Mouse (Mus musculus): ENCODE measurements around the gene Dmc1. TPM values are rescaled to one million over a fixed set of nuclear protein-coding genes. Genes with fewer than 3 reads are reported as not detected.

Gene Dmc1
- polyA plus RNA-seq, 1 experiment = not detected

DNA sequence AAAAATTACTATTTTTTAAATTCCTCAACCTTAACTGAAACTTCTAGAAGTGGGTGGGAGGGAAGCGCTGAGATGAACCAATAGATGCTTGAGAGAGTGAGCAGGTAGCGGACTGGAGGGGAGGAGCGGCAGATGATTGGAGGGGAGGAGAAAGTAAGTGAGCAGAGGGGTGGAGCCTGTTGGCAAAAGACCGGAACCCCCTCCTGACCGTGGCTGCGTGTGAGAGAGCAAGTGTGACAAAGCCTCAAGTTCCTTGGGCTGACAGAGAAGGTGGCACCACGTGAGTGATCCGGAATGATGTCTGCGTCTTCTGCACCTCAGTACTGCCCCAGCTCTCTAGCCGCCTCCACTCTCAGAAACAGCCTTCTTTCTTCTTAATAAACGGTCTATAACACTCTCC lies 12.2 kb upstream of the Dmc1 start:
- Histone ChIP-seq H3K27ac (ENCODE audit: insufficient read depth, low read depth, low read length) (no peak overlapping the region), H3K4me1 (ENCODE audit: control insufficient read depth, insufficient read depth, low read length) (no peaks in the 10 kb centered on the region), H3K4me3 (ENCODE audit: insufficient read depth, low read depth, low read length) (no peak overlapping the region)
- WGBS = 83% methylated on average over 11 of the region's 11 CpGs
- no peak for TF ChIP-seq POLR2A (IDR thresholded peaks at IDR 0.05; ENCODE audit: insufficient read depth, low read depth, low read length)
- no peak for TF ChIP-seq CTCF (IDR thresholded peaks at IDR 0.05; ENCODE audit: insufficient read depth, low read depth, low read length)

DNA sequence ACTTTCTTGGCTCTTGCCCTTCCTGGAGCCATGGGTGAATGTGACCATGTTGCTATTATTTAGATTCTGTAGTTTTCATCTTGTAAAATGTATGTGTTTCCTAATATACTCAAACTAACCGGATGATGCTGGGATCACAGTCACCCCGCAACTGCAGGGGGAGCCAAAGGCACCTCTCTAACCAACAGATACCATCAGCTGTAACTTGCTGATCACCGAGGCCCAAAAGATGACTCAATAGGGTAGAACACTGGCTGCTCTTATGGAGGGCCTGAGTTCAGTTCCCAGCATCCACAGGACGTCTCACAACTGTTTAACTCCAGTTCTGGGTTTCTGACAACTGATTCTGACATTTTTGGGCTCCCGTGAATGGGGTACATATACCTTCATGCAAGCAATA lies 11.8 kb upstream of the Dmc1 start:
- H3K27ac ChIP-seq (ENCODE audit: insufficient read depth, low read depth, low read length) = no peak overlapping the region
- TF ChIP-seq POLR2A (IDR thresholded peaks at IDR 0.05; ENCODE audit: insufficient read depth, low read depth, low read length) (no peak), CTCF (IDR thresholded peaks at IDR 0.05; ENCODE audit: insufficient read depth, low read depth, low read length) (no peak)
- no peak overlapping the region for H3K4me3 ChIP-seq (ENCODE audit: insufficient read depth, low read depth, low read length)
- WGBS = 78% methylated on average over 5 of the region's 5 CpGs
- no peaks in the 10 kb centered on the region for H3K4me1 ChIP-seq (ENCODE audit: control insufficient read depth, insufficient read depth, low read length)

DNA sequence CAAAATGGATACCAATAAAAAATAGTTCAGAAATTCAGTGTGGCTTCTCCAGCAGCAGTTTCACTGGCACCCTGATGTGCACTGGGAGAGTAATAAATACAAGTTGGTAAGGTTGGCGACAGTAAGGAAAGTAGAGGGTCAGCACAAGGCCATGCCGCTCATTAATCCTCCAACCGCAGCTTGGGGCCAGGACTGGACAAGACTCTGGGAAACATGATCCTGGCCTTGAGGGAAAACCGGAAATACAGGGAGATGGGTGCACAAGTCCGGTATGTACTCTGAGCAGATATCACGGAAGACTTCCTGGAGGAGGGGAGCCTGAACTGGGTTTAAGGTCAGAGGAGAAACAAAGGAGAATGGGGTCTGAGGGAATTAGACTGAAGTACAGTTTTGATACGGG lies 10.6 kb upstream of the Dmc1 start:
- no peak overlapping the region for H3K4me3 ChIP-seq (ENCODE audit: insufficient read depth, low read depth, low read length)
- 87% methylated on average over 7 of the region's 7 CpGs for WGBS
- no peak for TF ChIP-seq CTCF (IDR thresholded peaks at IDR 0.05; ENCODE audit: insufficient read depth, low read depth, low read length)
- TF ChIP-seq POLR2A (IDR thresholded peaks at IDR 0.05; ENCODE audit: insufficient read depth, low read depth, low read length) = no peak
- H3K4me1 ChIP-seq (ENCODE audit: control insufficient read depth, insufficient read depth, low read length) = no peaks in the 10 kb centered on the region
- no peak overlapping the region for H3K27ac ChIP-seq (ENCODE audit: insufficient read depth, low read depth, low read length)

DNA sequence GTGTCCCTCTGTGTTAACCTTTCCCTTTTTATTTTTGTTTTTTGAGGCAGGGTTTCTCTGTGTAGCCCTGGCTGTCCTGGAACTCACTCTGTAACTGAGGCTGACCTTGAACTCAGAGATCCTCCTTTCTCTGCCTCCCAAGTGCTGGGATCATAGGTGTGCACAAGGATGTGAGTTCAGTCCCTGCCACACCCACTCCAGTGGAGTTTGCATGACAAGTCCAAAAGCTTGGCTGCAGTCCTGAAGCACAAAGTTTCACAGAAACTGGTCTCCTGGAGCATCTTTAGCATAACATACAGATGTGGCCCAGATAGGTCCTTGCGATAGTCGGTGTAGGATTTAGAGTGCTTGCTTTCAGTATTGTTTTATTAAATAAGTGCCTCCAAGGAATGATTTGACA lies 4.3 kb upstream of the Dmc1 start:
- H3K4me1 ChIP-seq (ENCODE audit: control insufficient read depth, insufficient read depth, low read length) = peaks cover 13% of the 10 kb centered on the region
- WGBS = 99% methylated on average over 2 of the region's 2 CpGs
- TF ChIP-seq POLR2A (IDR thresholded peaks at IDR 0.05; ENCODE audit: insufficient read depth, low read depth, low read length) (no peak), CTCF (IDR thresholded peaks at IDR 0.05; ENCODE audit: insufficient read depth, low read depth, low read length) (no peak)
- H3K4me3 ChIP-seq (ENCODE audit: insufficient read depth, low read depth, low read length) = no peak overlapping the region
- H3K27ac ChIP-seq (ENCODE audit: insufficient read depth, low read depth, low read length) = no peak overlapping the region

DNA sequence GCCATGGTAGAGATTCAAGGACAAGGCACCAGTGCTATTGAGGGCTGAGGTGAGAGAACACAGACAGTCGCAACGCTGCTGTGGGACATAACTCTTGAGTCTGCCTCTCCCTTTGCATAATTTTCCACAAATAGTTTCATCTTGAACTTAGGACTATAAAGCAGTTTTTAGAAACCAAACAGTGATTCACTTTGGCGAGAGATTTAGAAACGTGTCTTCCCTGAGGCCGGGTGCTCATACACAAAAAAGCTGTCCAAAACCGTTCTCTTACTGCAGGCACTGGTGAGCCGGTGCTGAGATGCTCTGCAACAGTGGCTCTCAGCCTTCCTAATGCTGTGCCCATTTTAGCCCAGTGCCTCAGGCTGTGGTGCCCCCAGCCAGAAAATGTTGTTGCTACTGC lies 3.3 kb upstream of the Dmc1 start:
- WGBS = 33% methylated on average over 7 of the region's 7 CpGs
- H3K27ac ChIP-seq (ENCODE audit: insufficient read depth, low read depth, low read length) = peak overlapping the region; percentile 20; the same call in 1 of the 2 replicates
- TF ChIP-seq POLR2A (IDR thresholded peaks at IDR 0.05; ENCODE audit: insufficient read depth, low read depth, low read length) (no peak), CTCF (IDR thresholded peaks at IDR 0.05; ENCODE audit: insufficient read depth, low read depth, low read length) (no peak)

DNA sequence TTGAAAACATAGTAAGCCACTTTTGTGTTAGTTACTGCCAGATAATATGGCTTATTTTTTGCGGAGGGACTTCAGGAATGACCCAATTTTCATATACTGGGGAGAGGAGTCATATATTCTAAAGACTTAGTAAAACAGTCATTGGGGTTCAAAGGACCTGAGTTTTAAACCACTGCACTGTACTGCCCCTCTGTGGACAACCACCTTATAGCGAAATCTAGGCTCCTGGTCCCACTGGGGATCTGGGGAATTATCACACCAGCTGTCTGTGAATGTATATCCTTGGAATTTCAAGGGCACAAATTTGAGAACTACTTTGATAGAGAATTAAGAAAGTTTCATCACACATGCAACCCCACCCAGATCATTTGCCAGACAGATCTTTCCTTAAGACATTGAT lies 2.8 kb upstream of the Dmc1 start:
- peaks cover 13% of the 10 kb centered on the region for H3K4me1 ChIP-seq (ENCODE audit: control insufficient read depth, insufficient read depth, low read length)

More for the DNA sequence above, 3.3 kb upstream of the Dmc1 start:
- Histone ChIP-seq H3K4me1 (ENCODE audit: control insufficient read depth, insufficient read depth, low read length) (peaks cover 13% of the 10 kb centered on the region), H3K4me3 (ENCODE audit: insufficient read depth, low read depth, low read length) (no peak overlapping the region)

DNA sequence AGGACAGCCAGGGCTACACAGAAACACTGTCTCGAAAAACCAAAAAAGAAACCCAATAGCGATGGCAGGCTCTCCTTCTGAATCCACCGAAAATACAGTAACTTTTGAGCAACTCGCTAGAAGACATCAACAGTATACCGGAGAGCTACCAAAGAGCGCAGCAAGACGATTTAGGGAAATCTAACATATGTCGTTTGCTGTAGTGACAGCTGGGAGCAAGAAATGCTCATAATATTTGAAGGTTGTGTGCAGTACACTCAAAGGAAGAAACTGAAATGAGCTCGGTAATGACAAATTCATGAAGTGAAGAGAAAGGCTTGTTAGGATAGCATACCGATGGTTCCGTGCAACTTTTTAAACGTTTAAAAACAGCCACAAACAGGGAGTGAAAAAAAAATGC lies 1.3 kb upstream of the Dmc1 start:
- no peak for TF ChIP-seq POLR2A (IDR thresholded peaks at IDR 0.05; ENCODE audit: insufficient read depth, low read depth, low read length)
- no peak for TF ChIP-seq CTCF (IDR thresholded peaks at IDR 0.05; ENCODE audit: insufficient read depth, low read depth, low read length)
- H3K4me1 ChIP-seq (ENCODE audit: control insufficient read depth, insufficient read depth, low read length) = peaks cover 13% of the 10 kb centered on the region
- 90% methylated on average over 12 of the region's 12 CpGs for WGBS
- no peak overlapping the region for H3K27ac ChIP-seq (ENCODE audit: insufficient read depth, low read depth, low read length)
- H3K4me3 ChIP-seq (ENCODE audit: insufficient read depth, low read depth, low read length) = no peak overlapping the region

More for the DNA sequence above, 2.8 kb upstream of the Dmc1 start:
- TF ChIP-seq CTCF (IDR thresholded peaks at IDR 0.05; ENCODE audit: insufficient read depth, low read depth, low read length) = no peak
- 37% methylated on average over 2 of the region's 2 CpGs for WGBS
- no peak overlapping the region for H3K4me3 ChIP-seq (ENCODE audit: insufficient read depth, low read depth, low read length)
- peak overlapping the region; percentile 20; the same call in 1 of the 2 replicates for H3K27ac ChIP-seq (ENCODE audit: insufficient read depth, low read depth, low read length)

DNA sequence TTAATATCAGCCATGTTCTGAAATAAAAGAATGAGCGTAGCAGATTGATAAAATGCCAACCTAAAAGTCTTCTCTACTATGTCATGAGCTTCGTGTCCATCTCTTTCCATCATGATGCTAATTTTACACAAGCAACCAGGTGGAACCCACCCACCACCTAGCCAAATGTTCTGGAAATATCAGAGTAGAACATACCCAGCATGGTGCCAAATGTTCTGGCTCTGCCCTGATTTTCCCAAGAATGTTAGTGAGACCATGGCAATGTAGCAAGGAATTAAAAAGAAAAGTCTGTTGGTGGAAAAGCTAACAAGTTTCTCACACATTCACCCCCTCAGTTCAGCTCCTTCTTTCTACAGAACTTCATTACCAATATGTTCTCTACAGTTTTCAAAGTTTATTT lies 4.7 kb downstream of the Dmc1 start:
- WGBS = 91% methylated on average over 2 of the region's 2 CpGs
- H3K4me3 ChIP-seq (ENCODE audit: insufficient read depth, low read depth, low read length) = no peak overlapping the region
- peaks cover 9% of the 10 kb centered on the region for H3K4me1 ChIP-seq (ENCODE audit: control insufficient read depth, insufficient read depth, low read length)
- no peak for TF ChIP-seq POLR2A (IDR thresholded peaks at IDR 0.05; ENCODE audit: insufficient read depth, low read depth, low read length)
- TF ChIP-seq CTCF (IDR thresholded peaks at IDR 0.05; ENCODE audit: insufficient read depth, low read depth, low read length) = no peak
- H3K27ac ChIP-seq (ENCODE audit: insufficient read depth, low read depth, low read length) = no peak overlapping the region

DNA sequence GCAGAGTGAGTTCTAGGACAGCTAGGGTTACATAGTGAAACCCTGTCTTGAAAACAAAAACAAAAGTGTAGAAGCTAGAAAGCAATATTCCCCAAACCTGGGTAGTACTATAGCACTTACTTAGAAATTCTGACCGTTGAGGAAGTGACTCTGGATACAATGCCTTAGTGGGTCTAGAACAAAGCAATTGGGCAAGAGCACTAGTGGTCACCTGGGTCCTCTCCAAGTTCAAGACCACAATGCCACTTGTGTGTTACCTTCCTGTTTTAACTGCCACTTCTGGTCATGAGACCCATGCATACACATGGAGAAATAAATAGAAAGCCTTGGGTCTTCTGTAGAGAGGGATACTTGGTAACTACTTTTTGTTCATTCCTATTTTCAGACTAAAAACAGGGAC lies 6.2 kb downstream of the Dmc1 start:
- Histone ChIP-seq H3K27ac (ENCODE audit: insufficient read depth, low read depth, low read length) (no peak overlapping the region), H3K4me3 (ENCODE audit: insufficient read depth, low read depth, low read length) (no peak overlapping the region), H3K4me1 (ENCODE audit: control insufficient read depth, insufficient read depth, low read length) (no peaks in the 10 kb centered on the region)
- 93% methylated on average over 1 of the region's 1 CpGs for WGBS
- TF ChIP-seq POLR2A (IDR thresholded peaks at IDR 0.05; ENCODE audit: insufficient read depth, low read depth, low read length) (no peak), CTCF (IDR thresholded peaks at IDR 0.05; ENCODE audit: insufficient read depth, low read depth, low read length) (no peak)

DNA sequence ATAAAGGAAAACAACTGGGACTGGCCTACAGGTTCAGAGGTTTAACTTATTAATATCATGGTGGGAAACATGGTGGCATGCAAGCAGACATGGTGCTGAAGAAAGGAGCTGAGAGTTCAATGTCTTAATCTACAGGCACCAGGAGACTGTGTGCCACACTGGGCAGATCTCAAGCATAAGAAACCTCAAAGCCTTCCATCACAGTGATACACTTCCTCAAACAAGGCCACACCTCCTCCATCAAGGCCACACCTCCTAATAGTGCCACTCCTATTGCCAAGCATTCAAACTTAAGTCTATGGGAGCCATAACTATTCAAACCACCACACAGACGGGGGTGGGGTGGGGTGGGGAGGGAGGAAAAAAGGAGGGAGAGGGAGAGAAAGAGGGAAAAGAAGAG lies 23.3 kb downstream of the Dmc1 start:
- WGBS = 70% methylated on average over 1 of the region's 1 CpGs
- Histone ChIP-seq H3K4me3 (ENCODE audit: insufficient read depth, low read depth, low read length) (no peak overlapping the region), H3K27ac (ENCODE audit: insufficient read depth, low read depth, low read length) (no peak overlapping the region), H3K4me1 (ENCODE audit: control insufficient read depth, insufficient read depth, low read length) (peaks cover 2% of the 10 kb centered on the region; the same call in 1 of the 2 replicates)
- TF ChIP-seq CTCF (IDR thresholded peaks at IDR 0.05; ENCODE audit: insufficient read depth, low read depth, low read length) (no peak), POLR2A (IDR thresholded peaks at IDR 0.05; ENCODE audit: insufficient read depth, low read depth, low read length) (no peak)
